Mouse (Mus musculus) embryonic facial prominence, embryonic 11.5 days (tissue): ENCODE measurements around the gene Fchsd2. TPM values are rescaled to one million over a fixed set of nuclear protein-coding genes. Genes with fewer than 3 reads are reported as not detected.
A peak's percentile ranks its signal among the peaks of the same experiment; 100 is the strongest.

ENCODE experiments used
- ATAC-seq: fragments of 200-750 bp; cut with Nextera tagmentation; replicated peaks from 2 replicates; pipeline ENCODE4 v1.8.0; 2017; ENCODE audit warnings: low read depth; ENCODE audit not compliant: insufficient number of reproducible peaks, low FRiP score, low TSS enrichment
- DNase-seq: peaks from one replicate; pipeline ENCODE4 v3.0.0-alpha.2; 2015; ENCODE audit warnings: low spot score
- H3K27ac ChIP-seq: fragments of 300-500 bp; sonication (generic); replicated peaks from 2 replicates; pipeline ENCODE4 v1.5.1; 2014; ENCODE audit warnings: mild to moderate bottlenecking, low read depth, low read length, control low read depth
- H3K27me3 ChIP-seq: fragments of 300-500 bp; sonication (generic); 2 replicates; pipeline ENCODE4 v1.6.1; 2014; ENCODE audit warnings: mild to moderate bottlenecking, low read length, moderate library complexity, mixed read lengths; ENCODE audit not compliant: control insufficient read depth, insufficient read depth
- H3K36me3 ChIP-seq: fragments of 300-500 bp; sonication (generic); replicated peaks from 2 replicates; pipeline ENCODE4 v1.6.1; 2014; ENCODE audit warnings: low read depth, mild to moderate bottlenecking, low read length, moderate library complexity, mixed read lengths; ENCODE audit not compliant: control insufficient read depth, insufficient read depth
- H3K4me1 ChIP-seq: fragments of 300-500 bp; sonication (generic); 2 replicates; pipeline ENCODE4 v1.6.1; 2014; ENCODE audit warnings: low read length, mixed read lengths; ENCODE audit not compliant: control insufficient read depth, insufficient read depth
- H3K4me2 ChIP-seq: fragments of 300-500 bp; sonication (generic); 2 replicates; pipeline ENCODE4 v1.6.1; 2014; ENCODE audit warnings: low read depth, mild to moderate bottlenecking, control low read depth, low read length, moderate library complexity
- H3K4me3 ChIP-seq: fragments of 300-500 bp; sonication (generic); 2 replicates; pipeline ENCODE4 v1.5.1; 2014; ENCODE audit warnings: low read depth, low read length, control low read depth
- H3K9ac ChIP-seq: fragments of 300-500 bp; sonication (generic); replicated peaks from 2 replicates; pipeline ENCODE4 v1.6.1; 2014; ENCODE audit warnings: mild to moderate bottlenecking, control low read depth, low read length
- H3K9me3 ChIP-seq: fragments of 300-500 bp; sonication (generic); replicated peaks from 2 replicates; pipeline ENCODE4 v1.6.1; 2016; ENCODE audit warnings: mild to moderate bottlenecking, low read length, inconsistent platforms, mixed read lengths; ENCODE audit not compliant: control insufficient read depth
- WGBS: fragments of 180-500 bp; shearing (Covaris S2); extraction: QIAGEN DNeasy Blood & Tissue Kit; methylation state at CpG from one replicate; pipeline ENCODE4 v1.1.7; 2014; 5-methylcytosine and 5-hydroxymethylcytosine counted together
- polyA plus RNA-seq: library from polyadenylated mRNA; unstranded; fragments of >200 nt; fragmentation: Nextera tagmentation; extraction: Ambion mirVana; gene quantifications from 2 replicates; pipeline ENCODE4 v1.2.1, GENCODE M21; 2014

The Fchsd2 gene
- polyA plus RNA-seq, 1 experiment from 2014 or later, result 23.9 TPM

- H3K36me3 ChIP-seq, result no peaks in the 10 kb centered on the region
- ATAC-seq, result no peak
- H3K9ac ChIP-seq, result no peak overlapping the region
- no peak overlapping the region for H3K4me2 ChIP-seq
- DNase-seq, result peak; percentile 62
- no peaks in the 10 kb centered on the region for H3K4me1 ChIP-seq
- no peak overlapping the region for H3K4me3 ChIP-seq
- WGBS, result 36% methylated on average over 4 of the region's 4 CpGs
- no peaks in the 10 kb centered on the region for H3K9me3 ChIP-seq
- H3K27ac ChIP-seq, result no peak overlapping the region
- H3K27me3 ChIP-seq, result no peaks in the 10 kb centered on the region
These were observed 195.8 kb downstream of the Fchsd2 start for GRCm38 (mm10) chr7:101288436-101288835.

GRCm38 (mm10) chr7:101290401-101290800 is 197.7 kb downstream of the Fchsd2 start:
- no peak overlapping the region for H3K4me3 ChIP-seq
- no peaks in the 10 kb centered on the region for H3K36me3 ChIP-seq
- ATAC-seq, result no peak

DNA sequence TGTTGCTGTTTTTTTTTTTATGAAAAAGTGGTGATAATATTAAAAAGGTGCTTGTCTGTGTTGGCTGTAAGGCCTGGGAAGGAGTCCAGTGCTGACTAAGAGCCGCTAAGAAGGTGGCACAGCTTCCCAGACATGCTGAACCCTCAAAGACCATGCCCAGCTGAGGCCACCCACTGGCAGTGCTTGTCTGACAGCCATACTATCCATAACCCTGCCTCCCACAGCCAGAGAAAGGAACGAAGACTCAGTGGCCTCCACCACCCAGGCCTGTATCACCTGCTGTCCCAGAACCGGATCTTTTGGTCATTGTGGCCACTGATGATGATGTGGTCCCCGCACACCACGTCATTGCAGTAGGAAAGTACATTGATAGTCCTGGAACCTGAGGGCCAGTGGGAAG is 198.5 kb downstream of the Fchsd2 start:
- Histone ChIP-seq H3K4me1 (no peaks in the 10 kb centered on the region), H3K9ac (no peak overlapping the region), H3K36me3 (no peaks in the 10 kb centered on the region), H3K4me3 (no peak overlapping the region), H3K27me3 (no peaks in the 10 kb centered on the region), H3K27ac (no peak overlapping the region), H3K9me3 (no peaks in the 10 kb centered on the region), H3K4me2 (no peak overlapping the region)
- 86% methylated on average over 5 of the region's 5 CpGs for WGBS
- no peak for ATAC-seq
- DNase-seq, result no peak

More at GRCm38 (mm10) chr7:101290401-101290800, 197.7 kb downstream of the Fchsd2 start:
- H3K4me2 ChIP-seq, result no peak overlapping the region
- H3K9ac ChIP-seq, result no peak overlapping the region
- H3K4me1 ChIP-seq, result no peaks in the 10 kb centered on the region
- 90% methylated on average over 10 of the region's 10 CpGs for WGBS
- H3K27ac ChIP-seq, result no peak overlapping the region
- no peaks in the 10 kb centered on the region for H3K9me3 ChIP-seq
- no peaks in the 10 kb centered on the region for H3K27me3 ChIP-seq
- DNase-seq, result no peak

DNA sequence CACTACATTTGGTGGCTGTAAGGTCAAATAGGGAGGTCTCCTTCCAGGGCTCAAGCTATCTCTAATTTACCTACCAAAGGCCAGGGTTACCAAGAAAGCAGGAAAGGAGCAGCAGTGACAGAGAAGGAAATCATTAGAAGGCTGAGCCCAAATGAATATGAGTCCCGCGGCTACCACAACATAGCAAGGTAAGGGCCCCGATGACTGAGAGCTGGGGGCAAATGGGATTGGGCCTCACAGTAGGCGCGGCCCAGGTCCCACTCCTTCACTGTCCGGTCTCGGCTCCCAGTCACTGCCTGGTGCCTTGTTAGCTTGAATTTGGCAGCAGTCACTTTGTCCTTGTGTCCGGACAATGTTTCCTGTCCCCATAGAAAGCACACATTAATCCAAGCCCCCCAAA is 199.0 kb downstream of the Fchsd2 start:
- no peak for ATAC-seq
- Histone ChIP-seq H3K27ac (no peak overlapping the region), H3K4me3 (no peak overlapping the region), H3K9me3 (no peaks in the 10 kb centered on the region), H3K9ac (no peak overlapping the region), H3K4me2 (no peak overlapping the region), H3K27me3 (no peaks in the 10 kb centered on the region), H3K4me1 (no peaks in the 10 kb centered on the region; the same call in 1 of the 2 replicates), H3K36me3 (no peaks in the 10 kb centered on the region)
- WGBS, result 97% methylated on average over 8 of the region's 8 CpGs
- no peak for DNase-seq

DNA sequence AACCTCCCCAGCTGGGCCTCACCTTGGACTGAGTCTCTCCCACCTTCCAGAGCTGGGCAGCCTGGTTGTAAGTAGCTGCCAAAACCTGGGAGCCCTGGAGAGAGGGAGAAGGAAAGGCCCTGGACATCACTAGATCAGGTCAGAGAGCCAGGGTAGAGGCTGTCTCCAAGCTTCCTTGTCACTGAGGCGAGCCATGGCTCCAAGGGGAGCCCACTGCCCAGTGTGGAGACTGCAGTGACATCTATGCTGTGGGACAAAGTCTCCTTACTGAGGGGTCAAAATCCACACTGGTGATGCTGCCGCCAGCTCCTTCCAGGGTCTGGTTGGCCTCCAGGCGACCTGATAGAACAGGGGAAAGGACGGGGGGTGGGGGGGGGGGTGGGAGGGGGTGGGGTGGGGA is 199.4 kb downstream of the Fchsd2 start:
- 62% methylated on average over 4 of the region's 4 CpGs for WGBS
- no peaks in the 10 kb centered on the region for H3K36me3 ChIP-seq
- ATAC-seq, result no peak

GRCm38 (mm10) chr7:101292696-101293095 is 200.0 kb downstream of the Fchsd2 start:
- H3K4me2 ChIP-seq, result no peak overlapping the region
- 96% methylated on average over 1 of the region's 1 CpGs for WGBS

More for the DNA sequence above, 199.4 kb downstream of the Fchsd2 start:
- DNase-seq, result no peak
- Histone ChIP-seq H3K4me1 (no peaks in the 10 kb centered on the region; the same call in 1 of the 2 replicates), H3K4me2 (no peak overlapping the region), H3K9ac (no peak overlapping the region), H3K9me3 (no peaks in the 10 kb centered on the region), H3K27ac (no peak overlapping the region), H3K4me3 (no peak overlapping the region), H3K27me3 (no peaks in the 10 kb centered on the region)

DNA sequence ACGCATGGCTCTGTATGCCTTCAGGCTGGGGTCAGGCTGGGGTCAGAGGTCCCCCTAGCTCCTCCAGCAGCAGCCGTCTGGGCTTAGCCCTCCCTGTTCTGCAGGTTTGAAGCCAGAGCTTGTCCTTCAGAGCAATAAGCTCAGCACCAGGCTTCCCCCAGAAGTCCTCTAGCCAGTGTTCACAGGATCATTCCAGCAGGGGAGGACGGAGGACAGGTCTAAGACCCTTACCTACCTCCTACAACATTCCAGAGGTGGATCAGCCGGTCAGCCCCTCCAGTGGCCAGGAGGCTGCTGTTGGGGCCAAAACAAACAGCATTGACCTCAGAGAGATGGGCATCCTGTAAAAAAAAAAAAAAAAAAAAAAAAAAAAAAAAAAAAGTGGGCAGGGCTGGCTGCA is 200.5 kb downstream of the Fchsd2 start:
- H3K9ac ChIP-seq, result no peak overlapping the region
- no peaks in the 10 kb centered on the region for H3K36me3 ChIP-seq
- no peak overlapping the region for H3K27ac ChIP-seq
- 0 out of 2 replicates have a peak, but pooled peaks cover 4% of the 10 kb centered on the region for H3K27me3 ChIP-seq
- WGBS, result 46% methylated on average over 4 of the region's 4 CpGs
- no peak for ATAC-seq
- H3K4me3 ChIP-seq, result no peak overlapping the region
- no peak for DNase-seq
- H3K9me3 ChIP-seq, result no peaks in the 10 kb centered on the region
- no peak overlapping the region for H3K4me2 ChIP-seq
- no peaks in the 10 kb centered on the region; the same call in 1 of the 2 replicates for H3K4me1 ChIP-seq

More at GRCm38 (mm10) chr7:101292696-101293095, 200.0 kb downstream of the Fchsd2 start:
- DNase-seq, result no peak
- 0 out of 2 replicates have a peak, but pooled peaks cover under 1% of the 10 kb centered on the region for H3K27me3 ChIP-seq
- H3K4me1 ChIP-seq, result no peaks in the 10 kb centered on the region; the same call in 1 of the 2 replicates
- no peak for ATAC-seq
- H3K36me3 ChIP-seq, result no peaks in the 10 kb centered on the region
- H3K9ac ChIP-seq, result no peak overlapping the region
- H3K9me3 ChIP-seq, result no peaks in the 10 kb centered on the region
- no peak overlapping the region for H3K27ac ChIP-seq
- H3K4me3 ChIP-seq, result no peak overlapping the region

DNA sequence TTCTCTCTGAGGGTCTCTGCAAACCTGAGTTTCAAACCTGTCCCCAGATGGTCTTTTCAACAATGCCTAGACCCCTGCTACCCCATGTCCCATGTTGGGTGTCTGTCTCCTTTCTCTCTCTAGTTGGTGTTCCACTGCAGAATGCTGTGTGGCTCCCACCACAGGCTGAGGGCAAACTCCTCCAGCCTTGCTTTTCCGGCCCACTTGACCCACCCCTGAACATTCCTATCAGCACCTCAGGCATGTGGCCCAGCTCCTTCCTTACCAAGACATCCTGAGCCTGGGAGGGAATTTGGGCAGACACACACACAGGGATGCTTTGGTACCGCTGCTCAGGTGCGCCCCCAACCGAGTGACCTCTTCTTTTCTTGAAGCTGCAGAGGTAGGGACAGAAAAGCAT is 200.9 kb downstream of the Fchsd2 start:
- Histone ChIP-seq H3K9me3 (no peaks in the 10 kb centered on the region), H3K27ac (no peak overlapping the region), H3K4me3 (no peak overlapping the region), H3K4me1 (no peaks in the 10 kb centered on the region; the same call in 1 of the 2 replicates), H3K4me2 (no peak overlapping the region), H3K9ac (no peak overlapping the region), H3K27me3 (0 out of 2 replicates have a peak, but pooled peaks cover 4% of the 10 kb centered on the region), H3K36me3 (no peaks in the 10 kb centered on the region)
- ATAC-seq (no peak), DNase-seq (no peak)
- WGBS, result 55% methylated on average over 4 of the region's 4 CpGs
